Mouse (Mus musculus): ENCODE measurements at regions not wholly inside any gene's neighbourhood (a gene's known extent, or its start where the extent isn't known, plus 50 kb on each side); places are given as distances from the start of the nearest gene placed in this dataset.

DNA sequence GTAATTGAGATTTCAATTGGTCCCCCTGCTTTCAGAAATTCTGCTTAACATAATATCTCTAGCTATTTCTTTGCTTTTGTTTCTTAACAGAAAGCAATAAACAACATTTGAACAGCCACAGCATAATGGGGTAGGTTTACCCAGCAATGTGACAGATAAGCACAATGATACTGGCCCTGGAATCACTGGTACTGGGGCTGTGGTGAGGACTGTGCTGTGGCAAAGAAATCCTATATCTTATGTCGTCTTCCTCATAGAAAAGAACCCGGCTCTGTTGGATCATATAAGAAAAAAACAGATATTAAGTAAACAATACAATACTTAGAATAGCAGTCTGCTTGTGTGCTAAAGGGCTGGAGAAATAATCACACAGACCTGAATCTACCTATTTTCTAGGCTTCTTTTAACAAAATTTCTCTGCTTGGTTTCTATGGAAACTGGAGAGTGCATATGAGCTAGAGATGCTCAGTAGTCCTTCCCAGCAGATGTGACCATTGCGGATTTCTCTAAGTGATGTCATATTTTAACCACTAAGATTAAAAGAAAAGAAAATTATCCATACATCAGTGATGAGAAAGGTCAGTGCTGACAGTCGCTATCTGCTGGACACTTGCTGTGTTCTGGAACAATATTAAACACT, 119.8 kb upstream of the Gnao1 start:
- CTCF ChIA-PET = no interaction called here

DNA sequence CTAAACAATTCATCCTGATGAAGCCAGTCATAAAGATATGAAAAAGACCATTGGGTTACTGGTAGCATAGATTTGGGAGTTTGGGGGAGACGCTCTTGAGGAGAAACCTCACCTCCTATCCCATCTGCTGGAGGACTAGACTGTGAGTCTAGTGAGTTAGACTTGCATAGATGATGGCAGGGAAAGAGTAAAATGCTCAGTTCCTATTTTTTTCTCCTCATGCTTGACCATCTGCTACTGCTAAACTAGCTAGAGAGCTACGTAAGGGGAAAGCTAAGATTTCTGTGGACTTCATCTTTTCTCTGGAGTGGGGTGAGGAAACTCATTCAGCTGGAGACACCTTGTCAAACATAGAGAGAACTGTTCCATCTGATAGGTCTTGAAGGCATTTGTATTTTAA, 118.4 kb upstream of the Gnao1 start:
- CTCF ChIA-PET = no interaction called here

DNA sequence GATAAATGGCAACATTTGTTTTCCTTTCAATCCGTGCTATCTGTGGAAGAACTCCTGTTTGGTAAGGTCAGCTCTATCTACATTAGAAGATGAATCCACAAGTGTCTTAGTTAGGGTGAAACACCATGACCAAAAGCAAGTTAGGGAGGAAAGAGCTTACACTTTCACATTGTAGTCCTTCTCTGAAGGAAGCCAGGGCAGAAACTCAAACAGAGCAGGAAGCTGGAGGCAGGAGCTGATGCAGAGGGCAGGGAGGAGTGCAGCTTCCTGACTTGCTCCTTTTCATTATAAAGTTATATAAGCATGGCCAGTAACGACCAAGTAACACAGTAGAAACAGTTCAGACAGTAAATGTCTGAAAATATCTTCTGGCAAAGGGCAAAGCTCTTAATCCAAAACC, 117.9 kb upstream of the Gnao1 start:
- CTCF ChIA-PET = no interaction called here

DNA sequence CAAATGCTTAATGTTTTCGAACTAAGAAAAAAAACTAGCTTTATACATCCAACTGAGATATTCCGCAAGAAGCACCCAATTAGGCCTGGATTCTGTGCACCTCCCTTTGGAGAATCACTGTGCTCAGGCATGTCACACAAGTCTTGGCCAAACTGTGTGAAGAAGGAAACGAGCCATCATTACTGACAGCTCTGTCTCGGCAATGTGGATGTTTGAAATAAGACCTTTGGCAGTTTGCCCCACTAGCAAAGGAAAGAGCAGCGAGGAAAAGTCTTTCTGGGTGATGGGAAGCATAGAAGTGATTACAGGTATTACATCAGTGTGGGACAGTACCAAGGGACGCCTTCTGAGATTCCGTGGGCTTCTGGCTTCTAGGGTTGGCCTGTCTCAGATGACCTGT, 112.6 kb upstream of the Gnao1 start:
- CTCF ChIA-PET = no interaction called here

DNA sequence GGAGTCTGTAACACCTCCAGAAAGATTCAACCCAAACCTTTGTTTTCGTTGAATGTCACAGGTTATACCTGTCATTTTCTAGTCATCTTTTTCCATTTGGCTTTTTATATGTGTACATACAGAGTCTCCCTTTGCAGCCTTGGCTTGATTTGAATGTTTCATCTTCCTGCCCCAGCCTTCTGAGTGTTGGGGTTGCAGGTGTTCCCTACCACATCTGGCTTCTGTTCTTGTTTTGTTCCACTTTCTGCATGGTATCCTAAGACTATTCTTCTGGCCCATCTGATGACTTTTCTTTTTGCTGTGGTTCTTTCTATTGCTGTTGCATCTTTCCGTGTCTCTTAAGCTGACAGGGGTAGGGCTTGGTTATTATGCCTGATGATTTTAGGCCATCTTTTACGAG, 111.3 kb upstream of the Gnao1 start:
- CTCF ChIA-PET = no interaction called here

DNA sequence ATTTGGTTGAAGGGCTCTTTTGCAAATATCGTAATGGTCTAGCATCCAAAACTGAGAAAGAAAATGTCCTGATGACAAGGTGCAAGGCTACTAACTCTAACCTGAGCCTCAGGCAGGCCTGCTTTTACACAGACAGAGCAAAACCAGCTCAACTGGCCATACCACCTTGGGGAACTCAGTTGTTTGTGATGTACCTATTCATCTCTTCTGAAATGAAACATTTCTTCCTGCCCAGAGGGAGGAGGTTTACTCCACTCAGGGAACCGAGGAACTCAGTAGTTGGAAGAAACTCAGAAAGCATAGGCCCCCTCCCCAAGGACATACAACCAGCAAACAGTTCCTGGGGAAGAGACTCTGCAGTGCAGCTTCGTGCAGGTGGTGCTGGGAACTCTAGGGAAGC, 108.4 kb upstream of the Gnao1 start:
- CTCF ChIA-PET = no interaction called here

DNA sequence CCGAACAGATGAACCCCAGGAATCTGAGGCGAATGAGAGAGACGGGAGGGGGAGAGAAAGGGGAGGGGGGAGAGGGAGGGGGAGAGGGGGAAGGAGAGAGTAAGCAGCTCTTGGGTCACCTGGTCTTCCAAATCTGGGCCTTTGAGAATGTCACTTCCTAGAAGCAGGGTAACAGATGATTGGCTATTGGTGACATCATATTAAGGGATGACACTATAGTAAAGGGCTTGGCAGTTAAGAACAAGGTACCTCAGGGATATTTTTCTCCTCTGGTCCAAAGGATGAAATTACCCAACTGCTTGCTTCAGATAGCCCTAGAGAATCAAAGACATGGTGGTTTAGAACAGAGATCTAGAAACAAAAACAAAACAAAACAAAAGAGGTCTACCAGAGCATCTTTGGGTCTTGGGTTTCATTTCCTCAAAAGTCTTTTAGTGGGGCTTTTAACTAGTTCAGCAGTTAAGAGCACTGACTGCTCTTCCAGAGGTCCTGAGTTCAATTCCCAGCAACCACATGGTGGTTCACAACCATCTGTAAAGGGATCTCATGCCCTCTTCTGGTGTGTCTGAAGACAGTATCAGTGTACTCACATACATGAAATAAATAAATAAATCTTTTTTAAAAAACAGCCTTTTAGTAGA, 97.6 kb upstream of the Gnao1 start:
- CTCF ChIA-PET = no interaction called here

DNA sequence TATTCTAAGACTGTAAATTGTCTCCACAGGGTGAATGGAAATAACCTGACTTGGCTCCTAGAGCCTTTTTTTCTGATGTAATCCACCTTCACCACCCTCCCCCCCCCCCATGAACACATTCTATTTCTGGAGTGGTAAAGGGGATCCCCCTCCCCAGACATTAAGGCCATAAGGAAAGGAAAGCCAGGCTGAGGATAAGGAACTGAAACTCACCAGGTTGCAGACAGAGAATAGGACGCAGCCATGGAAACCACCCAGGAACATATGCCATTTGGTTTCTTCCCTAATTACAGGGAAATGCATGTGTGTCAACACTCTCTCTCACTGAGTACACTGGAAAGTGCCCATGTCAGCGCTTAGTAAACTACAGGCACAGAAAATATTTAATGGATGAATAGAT, 96.5 kb upstream of the Gnao1 start:
- CTCF ChIA-PET = no interaction called here

DNA sequence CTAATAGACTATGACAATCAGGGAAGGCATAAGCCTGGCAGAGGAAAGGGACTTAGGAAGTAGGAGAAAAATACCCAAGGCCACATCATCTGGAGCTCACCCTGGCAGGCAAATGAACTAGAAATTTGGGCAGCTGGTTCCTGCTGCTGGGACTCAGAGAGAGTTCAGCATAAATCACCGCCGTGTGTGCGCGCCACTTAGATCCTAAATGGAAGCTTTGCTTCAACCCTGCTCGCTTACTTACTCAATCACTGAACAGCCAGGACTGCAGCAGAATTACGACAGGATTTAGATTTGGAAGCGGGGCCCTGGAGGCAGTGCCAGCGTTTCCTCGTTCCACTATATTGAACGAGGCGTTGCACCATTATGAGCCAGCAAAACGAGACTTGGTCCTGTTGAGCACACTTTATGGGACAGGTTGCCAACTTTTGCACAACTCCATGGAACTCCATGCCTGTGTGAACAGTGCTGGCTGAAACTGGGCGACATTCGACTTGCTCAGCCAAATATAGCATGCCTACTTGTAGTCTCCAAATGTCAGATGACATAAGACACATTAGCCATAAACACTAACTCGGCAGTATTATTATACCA, 84.8 kb upstream of the Gnao1 start:
- CTCF ChIA-PET = no interaction called here

DNA sequence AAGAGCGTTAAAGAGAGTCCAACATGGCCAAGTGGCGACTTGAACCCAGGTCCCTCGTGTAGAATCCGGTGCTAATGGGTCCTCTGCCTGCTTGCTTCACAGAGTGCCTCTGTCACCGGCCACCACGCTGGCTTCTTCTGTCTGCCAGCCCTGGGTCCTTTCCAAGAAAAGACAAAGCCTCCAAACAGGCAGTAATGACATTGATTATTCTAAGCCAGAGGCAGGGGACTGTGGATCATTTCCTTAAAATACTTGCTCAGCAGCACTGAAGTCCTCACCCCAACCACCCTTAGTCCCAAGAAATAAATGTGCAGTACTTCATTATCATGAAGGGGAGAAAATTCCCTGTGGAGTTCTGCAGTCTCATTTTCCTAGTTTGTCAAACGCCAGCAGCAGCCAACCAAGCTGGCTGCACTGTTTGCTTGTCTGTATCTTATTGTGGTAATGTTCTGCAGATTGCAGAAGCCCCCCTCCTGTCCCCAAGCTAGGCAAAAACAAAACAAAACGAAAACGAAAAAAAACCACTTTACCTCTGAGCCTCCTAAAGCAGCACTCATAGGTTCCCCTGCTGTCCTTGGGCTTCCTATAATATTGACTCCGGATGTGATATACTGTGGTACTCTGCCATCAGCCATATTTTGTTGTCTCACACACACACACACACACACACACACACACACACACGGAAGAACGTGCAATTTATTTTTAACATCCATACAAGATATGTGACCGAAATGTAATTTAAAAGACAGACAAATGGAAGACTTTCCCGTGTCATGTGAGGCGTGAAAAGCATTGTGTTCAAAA, 80.4 kb upstream of the Gnao1 start:
- CTCF ChIA-PET = no interaction called here

DNA sequence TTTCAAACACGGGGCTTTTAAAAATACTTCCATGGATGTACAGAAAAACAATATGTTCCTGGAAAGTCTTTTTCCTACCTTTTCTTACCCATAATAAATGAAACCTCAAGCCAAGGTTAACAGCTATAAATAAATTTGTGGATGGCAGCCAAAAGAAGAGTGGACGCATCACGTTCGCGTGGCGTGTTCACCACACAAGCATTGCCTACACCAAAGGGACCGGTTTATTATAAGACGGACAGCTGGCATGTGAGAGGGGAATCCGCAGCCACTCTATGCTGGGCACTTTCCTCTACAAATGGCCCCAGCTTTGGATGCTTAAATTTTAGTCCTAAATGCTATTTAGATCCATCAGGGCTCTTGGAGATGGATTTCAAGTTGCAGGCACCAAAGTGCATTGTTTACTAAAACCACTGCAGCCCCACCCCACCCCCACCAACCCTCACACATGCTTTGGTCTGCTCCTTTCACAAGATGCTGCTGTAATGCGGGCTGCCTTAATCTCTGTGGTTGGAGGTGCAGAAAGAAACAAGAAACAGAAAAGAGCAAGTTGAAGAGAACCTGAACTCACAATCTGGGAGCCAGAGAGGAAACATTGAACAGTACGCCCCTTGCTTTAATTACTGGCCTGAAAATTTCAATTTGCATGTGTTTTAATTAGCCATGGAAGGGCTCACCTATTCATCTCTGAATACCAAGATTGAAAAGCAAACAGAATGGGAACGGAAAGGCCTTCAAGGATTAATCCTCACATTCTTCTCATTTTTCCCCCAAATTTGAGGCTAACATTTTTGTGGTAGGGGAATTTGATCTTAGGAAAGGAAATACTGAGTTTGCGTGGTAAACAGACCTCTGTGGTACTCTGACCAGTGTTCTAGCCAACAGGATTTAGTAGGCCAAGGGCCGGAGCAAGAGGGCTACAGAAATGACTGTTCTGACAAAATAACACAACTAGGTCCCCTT, 78.7 kb upstream of the Gnao1 start:
- CTCF ChIA-PET = no interaction called here

DNA sequence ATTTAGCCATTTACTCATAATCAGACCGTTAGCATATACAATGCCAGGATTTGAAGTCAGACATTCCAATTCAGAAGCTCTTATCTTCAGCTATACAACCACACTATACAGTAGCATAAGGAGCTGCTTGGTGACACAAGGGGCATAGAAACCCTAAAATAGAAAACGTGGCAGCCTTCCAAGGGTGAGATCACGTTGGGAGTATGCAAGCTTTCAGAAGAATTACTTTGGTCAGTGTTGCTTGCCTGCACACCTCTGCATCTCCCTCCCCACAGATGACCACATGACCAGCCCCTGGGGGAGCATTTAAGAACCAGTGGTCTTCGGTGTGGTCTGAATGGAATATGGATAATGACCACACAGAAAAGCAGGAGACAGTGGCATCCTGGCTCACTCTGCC, 74.9 kb upstream of the Gnao1 start:
- CTCF ChIA-PET = no interaction called here

DNA sequence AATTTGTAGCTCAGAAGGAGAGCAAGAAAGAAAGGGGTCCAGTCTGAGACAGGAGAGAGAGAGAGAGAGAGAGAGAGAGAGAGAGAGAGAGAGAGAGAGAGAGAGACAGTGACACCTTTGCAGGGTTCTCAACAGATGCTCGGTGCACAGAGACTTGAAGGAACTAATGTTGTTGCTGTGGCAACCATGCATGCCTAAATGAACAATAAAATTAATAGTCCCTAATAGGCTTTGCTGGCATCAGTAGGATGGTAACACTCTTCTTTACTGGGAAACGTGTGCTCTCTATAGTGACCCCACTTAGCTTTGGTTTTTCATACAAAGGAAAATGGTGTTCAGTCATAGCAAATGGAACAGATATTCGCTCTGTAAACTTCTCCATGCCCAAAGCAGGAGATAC, 69.5 kb upstream of the Gnao1 start:
- CTCF ChIA-PET = no interaction called here

DNA sequence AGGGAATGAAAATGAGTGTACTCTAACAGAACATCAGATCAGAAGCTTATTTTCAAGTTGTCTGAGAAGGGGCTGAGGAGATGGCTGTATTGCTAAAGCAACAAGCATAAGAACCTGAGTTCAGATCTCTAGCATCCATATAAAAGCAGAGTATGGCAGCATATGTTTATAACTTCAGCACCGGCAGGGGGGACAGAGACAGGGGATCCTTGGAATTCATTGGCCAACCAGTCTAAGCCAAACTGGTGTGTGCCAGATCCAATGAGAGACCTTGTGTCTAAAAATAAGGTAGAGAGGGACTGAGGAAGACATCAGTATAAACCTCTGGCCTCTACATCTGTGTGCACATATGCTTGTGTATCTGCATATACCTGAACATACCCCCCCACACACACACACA, 61.0 kb upstream of the Gnao1 start:
- CTCF ChIA-PET = no interaction called here

DNA sequence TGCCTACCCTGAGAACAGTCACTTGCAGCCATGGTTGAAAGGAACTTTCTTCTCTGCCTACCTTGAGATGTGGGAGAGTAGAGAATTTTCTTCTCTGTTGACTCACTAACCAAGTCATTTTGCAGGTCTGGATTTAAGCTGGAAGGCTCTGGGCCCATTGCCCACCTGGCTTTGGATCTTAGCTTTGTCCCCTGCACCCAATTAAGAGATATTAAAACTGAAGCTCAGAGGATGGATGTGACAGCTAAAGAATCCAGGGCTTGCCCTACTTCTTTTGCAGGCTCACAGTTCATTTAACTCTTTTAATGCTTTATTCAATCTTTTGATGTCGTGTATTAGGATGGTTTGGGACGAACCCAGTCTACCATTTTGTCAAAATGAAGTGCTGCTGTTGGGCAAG, 58.8 kb upstream of the Gnao1 start:
- CTCF ChIA-PET = no interaction called here

DNA sequence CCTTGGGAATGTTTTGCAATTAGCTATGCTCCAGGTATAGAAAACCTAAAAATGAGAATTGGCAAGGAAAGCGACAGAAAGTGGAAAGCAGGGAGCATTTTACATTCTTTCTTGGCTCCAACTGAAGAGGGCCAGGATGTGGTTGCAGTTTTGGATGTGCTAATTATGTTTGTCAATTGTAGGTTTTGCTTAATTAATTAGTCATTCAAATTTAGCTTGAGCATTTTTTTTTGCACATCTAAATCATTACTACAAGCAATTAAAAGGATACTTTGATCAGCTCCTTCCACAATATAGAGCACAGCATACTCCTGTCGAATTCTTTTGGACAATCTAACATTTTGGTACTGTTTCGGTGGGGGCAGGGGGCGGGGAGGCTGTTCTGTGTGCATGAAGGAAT, 53.8 kb upstream of the Gnao1 start:
- CTCF ChIA-PET = no interaction called here

Measured in spleen, embryonic (tissue).